Mouse (Mus musculus) ES-Bruce4 (cell line): ENCODE measurements around the gene C1qtnf1. TPM values are rescaled to one million over a fixed set of nuclear protein-coding genes. Genes with fewer than 3 reads are reported as not detected.
"Not testable (repeated sequence)": the region's sequence is repeated elsewhere in the genome, so short reads cannot be mapped to it uniquely, and the experiment has no call there.

Experiments used
- H3K27ac ChIP-seq: 2 replicates; pipeline ENCODE4 v1.5.1; 2012; ENCODE audit warnings: low read length, inconsistent platforms; ENCODE audit not compliant: insufficient read depth
- H3K27me3 ChIP-seq: 2 replicates; pipeline ENCODE4 v1.6.1; 2012; ENCODE audit warnings: mild to moderate bottlenecking, low read length, inconsistent platforms; ENCODE audit not compliant: control insufficient read depth, poor library complexity, insufficient read depth, severe bottlenecking
- H3K36me3 ChIP-seq: 2 replicates; pipeline ENCODE4 v1.6.1; 2012; ENCODE audit warnings: inconsistent platforms, mild to moderate bottlenecking, low read length, moderate library complexity; ENCODE audit not compliant: control insufficient read depth, poor library complexity, insufficient read depth, severe bottlenecking
- H3K4me1 ChIP-seq: one replicate; pipeline ENCODE4 v1.8.1; 2011; ENCODE audit warnings: low read length; ENCODE audit not compliant: control insufficient read depth, insufficient read depth
- H3K4me3 ChIP-seq: 2 replicates; pipeline ENCODE4 v1.5.1; 2011; ENCODE audit warnings: low read depth, mild to moderate bottlenecking, low read length
- H3K9ac ChIP-seq: 2 replicates; pipeline ENCODE4 v1.6.1; 2012; ENCODE audit warnings: low read depth, mild to moderate bottlenecking, inconsistent platforms; ENCODE audit not compliant: poor library complexity, severe bottlenecking
- H3K9me3 ChIP-seq: replicated peaks from 2 replicates; pipeline ENCODE4 v1.6.1; 2012; ENCODE audit warnings: mild to moderate bottlenecking, low read length, inconsistent platforms; ENCODE audit not compliant: control insufficient read depth, poor library complexity, insufficient read depth, severe bottlenecking
- CTCF ChIP-seq: IDR thresholded peaks from one replicate; pipeline ENCODE4 v1.8.1; 2011; ENCODE audit warnings: low read depth, low read length
- EP300 ChIP-seq: IDR thresholded peaks from 2 replicates; pipeline ENCODE4 v1.6.1; 2011; ENCODE audit warnings: low read depth, low read length; ENCODE audit not compliant: insufficient read depth
- POLR2A ChIP-seq: IDR thresholded peaks from one replicate; pipeline ENCODE4 v1.8.1; 2011; ENCODE audit warnings: low read length; ENCODE audit not compliant: insufficient read depth
- polyA plus RNA-seq: library from polyadenylated mRNA; stranded (reverse); fragments of >200 nt; gene quantifications from 2 replicates; pipeline ENCODE4 v1.2.4, GENCODE M21; 2011; ENCODE audit warnings: low read depth; ENCODE audit not compliant: missing spikeins, insufficient read depth, insufficient read length

The C1qtnf1 gene
- 2.1 and 2.4 TPM in 2 replicates for polyA plus RNA-seq

GRCm38 (mm10) chr11:118427986-118428385 lies at the start of gene C1qtnf1:
TSS of gene C1qtnf1 (plus strand) at chr11:118428203.
- no peaks in the 10 kb centered on the region for H3K36me3 ChIP-seq
- no peak for TF ChIP-seq POLR2A
- TF ChIP-seq CTCF: no peak
- H3K27ac ChIP-seq: no peak within 1 kb of the TSS
- H3K9ac ChIP-seq: no peak within 1 kb of the TSS
- H3K4me1 ChIP-seq: peaks cover 4% of the 10 kb centered on the region
- no peaks in the 10 kb centered on the region for H3K9me3 ChIP-seq
- no peaks in the 10 kb centered on the region for H3K27me3 ChIP-seq
- no peak within 1 kb of the TSS for H3K4me3 ChIP-seq

- H3K4me1 ChIP-seq: no peaks in the 10 kb centered on the region
- H3K27ac ChIP-seq: no peak overlapping the region
- no peak overlapping the region for H3K4me3 ChIP-seq
- no peak overlapping the region for H3K9ac ChIP-seq
- no peaks in the 10 kb centered on the region for H3K27me3 ChIP-seq
- H3K36me3 ChIP-seq: no peaks in the 10 kb centered on the region
- H3K9me3 ChIP-seq: no peaks in the 10 kb centered on the region
- TF ChIP-seq CTCF (no peak), EP300 (no peak), POLR2A (no peak)
Observed at GRCm38 (mm10) chr11:118378656-118379055, 49.3 kb upstream of the C1qtnf1 start.

GRCm38 (mm10) chr11:118379251-118380009 lies 48.6 kb upstream of the C1qtnf1 start:
- Histone ChIP-seq H3K9ac (no peak overlapping the region), H3K36me3 (no peaks in the 10 kb centered on the region), H3K4me1 (no peaks in the 10 kb centered on the region), H3K9me3 (no peaks in the 10 kb centered on the region), H3K27ac (no peak overlapping the region), H3K4me3 (no peak overlapping the region), H3K27me3 (no peaks in the 10 kb centered on the region)
- TF ChIP-seq POLR2A: no peak
- TF ChIP-seq CTCF: peak; percentile 94

DNA sequence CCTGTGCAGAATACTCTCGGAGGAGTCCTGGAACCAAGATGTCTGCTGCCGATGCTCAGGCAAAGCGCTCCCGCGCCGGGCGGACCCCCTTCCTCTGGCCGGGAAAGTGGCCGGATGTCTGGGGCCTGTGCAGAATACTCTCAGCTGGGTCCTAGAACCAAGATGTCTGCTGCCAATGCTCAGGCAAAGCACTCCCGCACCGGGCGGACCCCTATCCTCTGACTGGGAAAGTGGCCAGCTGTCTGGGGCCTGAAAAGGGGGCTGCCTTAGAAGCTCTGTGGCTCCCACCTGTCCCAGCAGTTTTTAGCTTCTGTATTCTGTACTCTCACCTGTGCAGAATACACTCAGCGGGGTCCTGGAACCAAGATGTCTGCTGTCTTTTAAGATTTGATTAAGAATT lies 40.2 kb upstream of the C1qtnf1 start:
- not testable (repeated sequence) for H3K9me3 ChIP-seq, H3K27ac ChIP-seq, H3K9ac ChIP-seq, H3K36me3 ChIP-seq, H3K4me3 ChIP-seq, H3K27me3 ChIP-seq, H3K4me1 ChIP-seq

- Histone ChIP-seq H3K27ac (no peak overlapping the region), H3K27me3 (no peaks in the 10 kb centered on the region), H3K4me3 (no peak overlapping the region), H3K4me1 (no peaks in the 10 kb centered on the region), H3K36me3 (no peaks in the 10 kb centered on the region), H3K9ac (no peak overlapping the region), H3K9me3 (no peaks in the 10 kb centered on the region)
- no peak for TF ChIP-seq POLR2A
- no peak for TF ChIP-seq EP300
- TF ChIP-seq CTCF: no peak
Observed at GRCm38 (mm10) chr11:118393991-118394390, 34.0 kb upstream of the C1qtnf1 start.

- Histone ChIP-seq H3K4me1 (no peaks in the 10 kb centered on the region), H3K9me3 (no peaks in the 10 kb centered on the region), H3K27me3 (no peaks in the 10 kb centered on the region), H3K36me3 (no peaks in the 10 kb centered on the region), H3K27ac (no peak overlapping the region), H3K4me3 (no peak overlapping the region), H3K9ac (no peak overlapping the region)
- TF ChIP-seq POLR2A (no peak), EP300 (no peak), CTCF (no peak)
Observed at GRCm38 (mm10) chr11:118394538-118394937, 33.5 kb upstream of the C1qtnf1 start.
